Mouse (Mus musculus) megakaryocyte, adult 5-6 weeks (primary cell): Measurements from ENCODE around the gene Krtap26-1. TPM values are rescaled to one million over a fixed set of nuclear protein-coding genes. Genes with fewer than 3 reads are reported as not detected.

Experiments
- total RNA-seq, 2 experiments: library from RNA; stranded (forward) in 1 of 2; stranded (reverse) in 1 of 2; fragments of 153-499, 151-499 nt in 1 of 2; fragments of 221-1000, 200-1000 nt in 1 of 2; gene quantifications; 2 replicates each; pipeline versions ENCODE4 v1.2.3 to v1.2.4; 2015 to 2017

Krtap26-1 gene
- total RNA-seq, 2 experiments from 2014 or later = not detected

Other genes with a start within 250 kb of the Krtap26-1 start
- not detected in 2 replicates for gene Cldn17, start 140.8 kb downstream of the Krtap26-1 start, total RNA-seq (2015)
- not detected in 2 replicates for gene Cldn17, start 140.8 kb downstream of the Krtap26-1 start, total RNA-seq (2017)
- not detected in 2 replicates for gene Cldn8, start 84.6 kb downstream of the Krtap26-1 start, total RNA-seq (2015)
- gene Cldn8, start 84.6 kb downstream of the Krtap26-1 start, total RNA-seq (2017) = not detected in 2 replicates
- gene Krtap24-1, start 35.5 kb downstream of the Krtap26-1 start, total RNA-seq (2015) = not detected in 2 replicates
- gene Krtap24-1, start 35.5 kb downstream of the Krtap26-1 start, total RNA-seq (2017) = not detected in 2 replicates
- gene 2310079G19Rik, start 20.1 kb downstream of the Krtap26-1 start, total RNA-seq (2015) = not detected in 2 replicates
- gene 2310079G19Rik, start 20.1 kb downstream of the Krtap26-1 start, total RNA-seq (2017) = not detected in 2 replicates
- gene Krtap27-1, start 23.9 kb upstream of the Krtap26-1 start, total RNA-seq (2015) = not detected in 2 replicates
- gene Krtap27-1, start 23.9 kb upstream of the Krtap26-1 start, total RNA-seq (2017) = not detected in 2 replicates
- gene 2310061N02Rik, start 60.2 kb upstream of the Krtap26-1 start, total RNA-seq (2015) = not detected in 2 replicates
- not detected in 2 replicates for gene 2310061N02Rik, start 60.2 kb upstream of the Krtap26-1 start, total RNA-seq (2017)
- gene Krtap13-1, start 81.1 kb upstream of the Krtap26-1 start, total RNA-seq (2015) = not detected in 2 replicates
- gene Krtap13-1, start 81.1 kb upstream of the Krtap26-1 start, total RNA-seq (2017) = not detected in 2 replicates
- gene Krtap13, start 103.8 kb upstream of the Krtap26-1 start, total RNA-seq (2015) = not detected in 2 replicates
- gene Krtap13, start 103.8 kb upstream of the Krtap26-1 start, total RNA-seq (2017) = not detected in 2 replicates
- gene 2310034C09Rik, start 111.1 kb upstream of the Krtap26-1 start, total RNA-seq (2015) = not detected in 2 replicates
- gene 2310034C09Rik, start 111.1 kb upstream of the Krtap26-1 start, total RNA-seq (2017) = not detected in 2 replicates
- not detected in 2 replicates for gene 2310057N15Rik, start 126.4 kb upstream of the Krtap26-1 start, total RNA-seq (2015)
- not detected in 2 replicates for gene 2310057N15Rik, start 126.4 kb upstream of the Krtap26-1 start, total RNA-seq (2017)
- gene Gm5965, start 130.1 kb upstream of the Krtap26-1 start, total RNA-seq (2015) = not detected in 2 replicates
- gene Gm5965, start 130.1 kb upstream of the Krtap26-1 start, total RNA-seq (2017) = not detected in 2 replicates
- not detected in 2 replicates for gene Gm20741, start 164.4 kb upstream of the Krtap26-1 start, total RNA-seq (2015)
- gene Gm20741, start 164.4 kb upstream of the Krtap26-1 start, total RNA-seq (2017) = not detected in 2 replicates
- gene Krtap15, start 172.4 kb upstream of the Krtap26-1 start, total RNA-seq (2015) = not detected in 2 replicates
- gene Krtap15, start 172.4 kb upstream of the Krtap26-1 start, total RNA-seq (2017) = not detected in 2 replicates
- not detected in 2 replicates for gene Krtap14, start 178.3 kb upstream of the Krtap26-1 start, total RNA-seq (2015)
- not detected in 2 replicates for gene Krtap14, start 178.3 kb upstream of the Krtap26-1 start, total RNA-seq (2017)
- not detected in 2 replicates for gene Krtap19-1, start 221.6 kb upstream of the Krtap26-1 start, total RNA-seq (2015)
- not detected in 2 replicates for gene Krtap19-1, start 221.6 kb upstream of the Krtap26-1 start, total RNA-seq (2017)
- not detected in 2 replicates for gene Krtap19-2, start 226.5 kb upstream of the Krtap26-1 start, total RNA-seq (2015)
- not detected in 2 replicates for gene Krtap19-2, start 226.5 kb upstream of the Krtap26-1 start, total RNA-seq (2017)
- gene Krtap19-3, start 230.2 kb upstream of the Krtap26-1 start, total RNA-seq (2015) = not detected in 2 replicates
- not detected in 2 replicates for gene Krtap19-3, start 230.2 kb upstream of the Krtap26-1 start, total RNA-seq (2017)
- gene Krtap19-4, start 237.3 kb upstream of the Krtap26-1 start, total RNA-seq (2015) = not detected in 2 replicates
- gene Krtap19-4, start 237.3 kb upstream of the Krtap26-1 start, total RNA-seq (2017) = not detected in 2 replicates
- gene Krtap19-5, start 248.7 kb upstream of the Krtap26-1 start, total RNA-seq (2015) = not detected in 2 replicates
- gene Krtap19-5, start 248.7 kb upstream of the Krtap26-1 start, total RNA-seq (2017) = not detected in 2 replicates